Mouse (Mus musculus) adrenal gland, postnatal 36 days (tissue): Measurements from ENCODE around the gene Ddx1. TPM values are rescaled to one million over a fixed set of nuclear protein-coding genes. Genes with fewer than 3 reads are reported as not detected.
"Not testable (repeated sequence)": the region's sequence is repeated elsewhere in the genome, so short reads cannot be mapped to it uniquely, and the experiment has no call there.

Source experiments
- DNase-seq, 2 experiments: peaks; one replicate each; pipeline ENCODE4 v3.0.0; 2021; ENCODE audit warnings: mixed read lengths in 1 of 2
- total RNA-seq, 2 experiments: library from RNA; stranded (reverse); gene quantifications; 2 replicates each; pipeline ENCODE4 v1.2.3; 2021

The Ddx1 gene
- total RNA-seq, 2 experiments from 2014 or later: 92.0 to 95.5 TPM

- DNase-seq: no peak
Measured at GRCm38 (mm10) chr12:13205733-13206132, 43.3 kb downstream of the Ddx1 start.

GRCm38 (mm10) chr12:13202322-13202721 is 46.7 kb downstream of the Ddx1 start:
- DNase-seq: no peak

GRCm38 (mm10) chr12:13200576-13200975 is 48.4 kb downstream of the Ddx1 start:
- DNase-seq: no peak

GRCm38 (mm10) chr12:13199338-13200301 is 49.4 kb downstream of the Ddx1 start:
- peak; percentile 40 to 41 for DNase-seq

GRCm38 (mm10) chr12:13198157-13198556 is 50.9 kb downstream of the Ddx1 start:
- DNase-seq: no peak

GRCm38 (mm10) chr12:13196146-13196545 is 52.9 kb downstream of the Ddx1 start:
- DNase-seq: no peak

- no peak for DNase-seq
Measured at GRCm38 (mm10) chr12:13195506-13195905, 53.5 kb downstream of the Ddx1 start.

- no peak for DNase-seq
Measured at GRCm38 (mm10) chr12:13188059-13188700, 60.8 kb downstream of the Ddx1 start.

- DNase-seq: no peak
Measured at GRCm38 (mm10) chr12:13186209-13186608, 62.8 kb downstream of the Ddx1 start.

GRCm38 (mm10) chr12:13184873-13185361 is 64.1 kb downstream of the Ddx1 start:
- no peak for DNase-seq

- DNase-seq: not testable (repeated sequence)
Measured at GRCm38 (mm10) chr12:13184136-13184535, 64.9 kb downstream of the Ddx1 start.

GRCm38 (mm10) chr12:13182220-13182619 is 66.8 kb downstream of the Ddx1 start:
- DNase-seq: no peak

GRCm38 (mm10) chr12:13181721-13182120 is 67.3 kb downstream of the Ddx1 start:
- DNase-seq: no peak

GRCm38 (mm10) chr12:13180715-13181335 is 68.2 kb downstream of the Ddx1 start:
- no peak for DNase-seq

GRCm38 (mm10) chr12:13180332-13180714 is 68.7 kb downstream of the Ddx1 start:
- no peak for DNase-seq

- DNase-seq: peak; percentile 11 to 31
Measured at GRCm38 (mm10) chr12:13177606-13178005, 71.4 kb downstream of the Ddx1 start.

- DNase-seq: no peak
Measured at GRCm38 (mm10) chr12:13176927-13177326, 72.1 kb downstream of the Ddx1 start.

GRCm38 (mm10) chr12:13176136-13176535 is 72.9 kb downstream of the Ddx1 start:
- no peak for DNase-seq

GRCm38 (mm10) chr12:13174022-13174421 is 75.0 kb downstream of the Ddx1 start:
- no peak for DNase-seq

- DNase-seq: no peak
Measured at GRCm38 (mm10) chr12:13168073-13168472, 80.9 kb downstream of the Ddx1 start.

GRCm38 (mm10) chr12:13167116-13167515 is 81.9 kb downstream of the Ddx1 start:
- DNase-seq: no peak
